Mouse (Mus musculus) forebrain, embryonic 16.5 days (tissue): ENCODE data around the gene H2al2b. TPM values are rescaled to one million over a fixed set of nuclear protein-coding genes. Genes with fewer than 3 reads are reported as not detected.
"Not testable (repeated sequence)": the region's sequence is repeated elsewhere in the genome, so short reads cannot be mapped to it uniquely, and the experiment has no call there.

Experiments
- ATAC-seq: fragments of 200-750 bp; cut with Nextera tagmentation; 2 replicates; pipeline ENCODE4 v1.8.0; 2017; ENCODE audit warnings: mild to moderate bottlenecking, moderate library complexity
- H3K27ac ChIP-seq: fragments of 300-500 bp; sonication (generic); 2 replicates; pipeline ENCODE4 v1.5.1; 2014; ENCODE audit warnings: low read length, control low read depth
- H3K27me3 ChIP-seq: fragments of 300-500 bp; sonication (generic); replicated peaks from 2 replicates; pipeline ENCODE4 v1.6.1; 2014; ENCODE audit warnings: low read length; ENCODE audit not compliant: control insufficient read depth, insufficient read depth
- H3K36me3 ChIP-seq: fragments of 300-500 bp; sonication (generic); 2 replicates; pipeline ENCODE4 v1.6.1; 2014; ENCODE audit not compliant: control insufficient read depth, insufficient read depth
- H3K4me1 ChIP-seq: fragments of 300-500 bp; sonication (generic); replicated peaks from 2 replicates; pipeline ENCODE4 v1.6.1; 2014; ENCODE audit warnings: low read length; ENCODE audit not compliant: control insufficient read depth, insufficient read depth
- H3K4me2 ChIP-seq: fragments of 300-500 bp; sonication (generic); 2 replicates; pipeline ENCODE4 v1.6.1; 2014; ENCODE audit warnings: mild to moderate bottlenecking, low read length, control low read depth
- H3K4me3 ChIP-seq: fragments of 300-500 bp; sonication (generic); replicated peaks from 2 replicates; pipeline ENCODE4 v1.5.1; 2014; ENCODE audit warnings: mild to moderate bottlenecking, low read length, control low read depth
- H3K9ac ChIP-seq: fragments of 300-500 bp; sonication (generic); replicated peaks from 2 replicates; pipeline ENCODE4 v1.6.1; 2014; ENCODE audit warnings: low read depth, low read length, control low read depth
- H3K9me3 ChIP-seq: fragments of 300-500 bp; sonication (generic); 2 replicates; pipeline ENCODE4 v1.6.1; 2016; ENCODE audit warnings: low read length; ENCODE audit not compliant: control insufficient read depth
- WGBS: fragments of 180-500 bp; shearing (Covaris S2); extraction: QIAGEN DNeasy Blood & Tissue Kit; methylation state at CpG from one replicate; pipeline ENCODE4 v1.1.7; 2014; 5-methylcytosine and 5-hydroxymethylcytosine counted together
- polyA plus RNA-seq: library from polyadenylated mRNA; unstranded; fragments of >200 nt; fragmentation: Nextera tagmentation; extraction: Ambion mirVana; gene quantifications from 2 replicates; pipeline ENCODE4 v1.2.1, GENCODE M21; 2015

H2al2b gene
- polyA plus RNA-seq = not detected in 2 replicates

GRCm38 (mm10) chrY:2720574-2720973, at the start of gene H2al2b:
Gene H2al2b (minus strand): TSS chrY:2720674.
- H3K27ac ChIP-seq, H3K4me3 ChIP-seq, ATAC-seq, H3K36me3 ChIP-seq, H3K4me1 ChIP-seq, H3K27me3 ChIP-seq, H3K9me3 ChIP-seq, H3K9ac ChIP-seq, H3K4me2 ChIP-seq: not testable (repeated sequence)
- no CpG with 5 or more reads among the region's 4 CpGs for WGBS

Other genes starting within 250 kb of the H2al2b start
- gene H2al2c, start 121.6 kb downstream of the H2al2b start, polyA plus RNA-seq = not detected in 2 replicates
- gene Sry, start 57.0 kb downstream of the H2al2b start, polyA plus RNA-seq = not detected in 2 replicates
- gene Gm4064, start 75.5 kb upstream of the H2al2b start, polyA plus RNA-seq = not detected in 2 replicates
- gene Rbmy, start 110.0 kb upstream of the H2al2b start, polyA plus RNA-seq = not detected in 2 replicates
- not detected in 2 replicates for gene Gm10256, start 110.0 kb upstream of the H2al2b start, polyA plus RNA-seq
- not detected in 2 replicates for gene Gm10352, start 180.3 kb upstream of the H2al2b start, polyA plus RNA-seq
- gene Gm29289, start 211.9 kb upstream of the H2al2b start, polyA plus RNA-seq = not detected in 2 replicates